Mouse (Mus musculus) splenic B cell, adult 2 months (primary cell): ENCODE data around the gene Wwox.
A peak's percentile ranks its signal among the peaks of the same experiment; 100 is the strongest.

Experiments
- DNase-seq: peaks from one replicate; pipeline ENCODE4 v3.0.0-alpha.2; 2011; ENCODE audit warnings: low read depth, low spot score
- H3K27me3 ChIP-seq: 2 replicates; pipeline ENCODE4 v1.6.1; 2012; ENCODE audit warnings: mild to moderate bottlenecking, low read length, moderate library complexity, mixed read lengths; ENCODE audit not compliant: control insufficient read depth, poor library complexity, insufficient read depth, severe bottlenecking
- H3K36me3 ChIP-seq: 2 replicates; pipeline ENCODE4 v1.6.1; 2012; ENCODE audit warnings: mild to moderate bottlenecking, low read length, moderate library complexity, mixed read lengths; ENCODE audit not compliant: control insufficient read depth, poor library complexity, insufficient read depth, severe bottlenecking

Wwox gene

GRCm38 (mm10) chr8:114501906-114502305, 62.5 kb downstream of the Wwox start:
- DNase-seq: no peak
- Histone ChIP-seq H3K27me3 (no peaks in the 10 kb centered on the region), H3K36me3 (no peaks in the 10 kb centered on the region)

- Histone ChIP-seq H3K27me3 (no peaks in the 10 kb centered on the region), H3K36me3 (no peaks in the 10 kb centered on the region)
- no peak for DNase-seq
Measured at GRCm38 (mm10) chr8:114503196-114503595, 63.7 kb downstream of the Wwox start.

GRCm38 (mm10) chr8:114504889-114505288, 65.4 kb downstream of the Wwox start:
- H3K36me3 ChIP-seq: no peaks in the 10 kb centered on the region
- H3K27me3 ChIP-seq: no peaks in the 10 kb centered on the region
- DNase-seq: no peak

- no peaks in the 10 kb centered on the region for H3K27me3 ChIP-seq
Measured at GRCm38 (mm10) chr8:114505351-114506347, 66.2 kb downstream of the Wwox start.

GRCm38 (mm10) chr8:114507404-114507803, 67.9 kb downstream of the Wwox start:
- no peak for DNase-seq
- Histone ChIP-seq H3K36me3 (no peaks in the 10 kb centered on the region), H3K27me3 (no peaks in the 10 kb centered on the region)

More at GRCm38 (mm10) chr8:114505351-114506347, 66.2 kb downstream of the Wwox start:
- DNase-seq: no peak
- H3K36me3 ChIP-seq: no peaks in the 10 kb centered on the region

GRCm38 (mm10) chr8:114510226-114510625, 70.8 kb downstream of the Wwox start:
- H3K27me3 ChIP-seq: no peaks in the 10 kb centered on the region
- no peaks in the 10 kb centered on the region for H3K36me3 ChIP-seq
- DNase-seq: no peak

GRCm38 (mm10) chr8:114512075-114512935, 72.8 kb downstream of the Wwox start:
- H3K27me3 ChIP-seq: no peaks in the 10 kb centered on the region
- no peaks in the 10 kb centered on the region for H3K36me3 ChIP-seq
- no peak for DNase-seq

GRCm38 (mm10) chr8:114514692-114515091, 75.2 kb downstream of the Wwox start:
- H3K36me3 ChIP-seq: no peaks in the 10 kb centered on the region
- no peak for DNase-seq

GRCm38 (mm10) chr8:114523061-114523460, 83.6 kb downstream of the Wwox start:
- DNase-seq: no peak
- Histone ChIP-seq H3K36me3 (no peaks in the 10 kb centered on the region), H3K27me3 (no peaks in the 10 kb centered on the region)

More at GRCm38 (mm10) chr8:114514692-114515091, 75.2 kb downstream of the Wwox start:
- no peaks in the 10 kb centered on the region for H3K27me3 ChIP-seq

- H3K36me3 ChIP-seq: no peaks in the 10 kb centered on the region
- no peaks in the 10 kb centered on the region for H3K27me3 ChIP-seq
- no peak for DNase-seq
Measured at GRCm38 (mm10) chr8:114526626-114527267, 87.3 kb downstream of the Wwox start.

GRCm38 (mm10) chr8:114527648-114528221, 88.3 kb downstream of the Wwox start:
- Histone ChIP-seq H3K36me3 (no peaks in the 10 kb centered on the region), H3K27me3 (no peaks in the 10 kb centered on the region)
- DNase-seq: no peak

GRCm38 (mm10) chr8:114529581-114529980, 90.1 kb downstream of the Wwox start:
- Histone ChIP-seq H3K27me3 (no peaks in the 10 kb centered on the region), H3K36me3 (no peaks in the 10 kb centered on the region)
- no peak for DNase-seq

- no peaks in the 10 kb centered on the region for H3K27me3 ChIP-seq
- H3K36me3 ChIP-seq: no peaks in the 10 kb centered on the region
- no peak for DNase-seq
Measured at GRCm38 (mm10) chr8:114536201-114536600, 96.7 kb downstream of the Wwox start.

- peak; percentile 51 for DNase-seq
- no peaks in the 10 kb centered on the region for H3K27me3 ChIP-seq
- no peaks in the 10 kb centered on the region for H3K36me3 ChIP-seq
Measured at GRCm38 (mm10) chr8:114541132-114541531, 101.7 kb downstream of the Wwox start.
